Comparison of ENCODE assay signal across 9 mouse cellular contexts in the genomic region with DNA sequence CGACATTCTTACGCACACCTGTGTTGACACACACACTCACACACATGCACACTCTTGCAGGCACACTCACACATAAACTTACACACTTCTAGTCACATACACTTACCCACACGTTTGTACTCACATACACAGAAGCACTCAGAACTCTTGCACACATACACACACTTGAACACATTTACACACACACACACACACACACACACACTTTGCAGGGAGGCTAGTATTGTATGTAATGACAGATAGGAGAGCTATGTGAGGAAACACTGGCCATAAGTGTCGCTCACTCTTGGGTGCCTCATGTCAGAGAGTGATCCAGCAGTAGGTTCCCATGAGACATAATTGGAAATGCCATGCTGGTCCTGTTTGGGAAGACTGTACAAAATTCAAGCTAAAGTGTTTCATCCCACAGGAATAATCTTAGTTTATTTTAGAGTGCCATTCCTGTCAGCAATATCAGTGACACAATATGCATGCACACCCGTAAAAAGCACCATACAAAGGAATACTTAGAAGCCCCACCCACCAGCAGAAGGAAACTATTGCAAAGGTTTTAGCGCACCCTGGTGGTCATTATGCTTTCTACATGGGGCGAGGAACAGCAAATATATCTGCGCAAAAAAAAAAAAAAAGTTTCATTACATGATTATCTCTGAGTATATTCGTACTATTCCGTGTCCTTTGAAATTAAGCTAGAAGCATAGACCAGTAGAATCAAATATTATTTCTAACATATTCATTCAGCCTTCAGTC.
DNase-seq lines count a peak whose midpoint lies in the region; ATAC-seq and TF ChIP-seq lines count a peak whose summit lies in the region.
"Had no signal": no experiment of that assay in that cellular context is flagged by ENCODE, and none has a peak within 500 bp of the region (broad histone marks: within the 10 kb centered on the region; RNA-seq: fewer than 3 reads in every experiment).

No protein-coding gene starts in this region.

- H3K36me3 ChIP-seq in forebrain, embryonic 11.5 days (ENCODE audit: control insufficient read depth, insufficient read depth, low read length) = no peaks in the 10 kb centered on the region
- no peaks in the 10 kb centered on the region for H3K36me3 ChIP-seq in heart, embryonic 16.5 days (ENCODE audit: control insufficient read depth, insufficient read depth)
- H3K36me3 ChIP-seq in liver, embryonic 13.5 days = no peaks in the 10 kb centered on the region
- H3K36me3 ChIP-seq in neural tube, embryonic 12.5 days = no peaks in the 10 kb centered on the region
- H3K36me3 ChIP-seq in stomach, postnatal 0 days (ENCODE audit: control insufficient read depth, insufficient read depth, low read length) = no peaks in the 10 kb centered on the region

- H3K4me3 ChIP-seq in forebrain, embryonic 11.5 days (ENCODE audit: low read depth, low read length) = no peak overlapping the region
- no peak overlapping the region for H3K4me3 ChIP-seq in heart, embryonic 16.5 days (ENCODE audit: low read length)
- no peak overlapping the region for H3K4me3 ChIP-seq in liver, embryonic 13.5 days (replicated peaks)
- no peak overlapping the region for H3K4me3 ChIP-seq in neural tube, embryonic 12.5 days
- no peak overlapping the region for H3K4me3 ChIP-seq in stomach, postnatal 0 days (ENCODE audit: low read depth, low read length)
- H3K4me3 ChIP-seq: erythroblast, embryonic 14.5 days had no signal

- no peak for TF ChIP-seq EP300 in stomach, postnatal 0 days (optimal IDR thresholded peaks at IDR 0.05)

- H3K27me3 ChIP-seq in forebrain, embryonic 11.5 days (ENCODE audit: control insufficient read depth, insufficient read depth, low read length) = no peaks in the 10 kb centered on the region
- H3K27me3 ChIP-seq in heart, embryonic 16.5 days (ENCODE audit: control insufficient read depth, insufficient read depth, low read length) = no peaks in the 10 kb centered on the region
- no peaks in the 10 kb centered on the region for H3K27me3 ChIP-seq in liver, embryonic 13.5 days
- H3K27me3 ChIP-seq in neural tube, embryonic 12.5 days (replicated peaks) = no peaks in the 10 kb centered on the region
- no peaks in the 10 kb centered on the region for H3K27me3 ChIP-seq in stomach, postnatal 0 days (ENCODE audit: control insufficient read depth, insufficient read depth, low read length)

- peak; percentile 80 for TF ChIP-seq CTCF in brain, embryonic 14.5 days (IDR thresholded peaks at IDR 0.05; ENCODE audit: borderline replicate concordance, extremely low read depth, insufficient read depth, insufficient read length)
- TF ChIP-seq CTCF in stomach, postnatal 0 days (IDR thresholded peaks at IDR 0.05; ENCODE audit: low read depth) = peak; percentile 91

- H3K9me3 ChIP-seq in forebrain, embryonic 11.5 days (ENCODE audit: control insufficient read depth, low read length) = no peaks in the 10 kb centered on the region
- H3K9me3 ChIP-seq in heart, embryonic 16.5 days (replicated peaks; ENCODE audit: control insufficient read depth, low read length) = no peaks in the 10 kb centered on the region
- H3K9me3 ChIP-seq in liver, embryonic 13.5 days (replicated peaks) = no peaks in the 10 kb centered on the region
- no peaks in the 10 kb centered on the region for H3K9me3 ChIP-seq in neural tube, embryonic 12.5 days
- H3K9me3 ChIP-seq in stomach, postnatal 0 days (ENCODE audit: control insufficient read depth, low read length) = no peaks in the 10 kb centered on the region

- 43% methylated on average over 10 of the region's 10 CpGs for WGBS in forebrain, embryonic 11.5 days
- 29% methylated on average over 10 of the region's 10 CpGs for WGBS in heart, embryonic 16.5 days
- WGBS in liver, embryonic 13.5 days (ENCODE audit: insufficient replicate concordance) = 26% methylated on average over 10 of the region's 10 CpGs
- 38% methylated on average over 10 of the region's 10 CpGs for WGBS in neural tube, embryonic 12.5 days
- 33% methylated on average over 10 of the region's 10 CpGs for whole genome bisulfite sequencing in stomach, postnatal 0 days

- no peak overlapping the region for H3K4me2 ChIP-seq in forebrain, embryonic 11.5 days (ENCODE audit: low read depth, low read length, severe bottlenecking)
- H3K4me2 ChIP-seq in heart, embryonic 16.5 days (ENCODE audit: low read depth, low read length) = peak overlapping the region; percentile 45; the same call in 1 of the 2 replicates
- no peak overlapping the region for H3K4me2 ChIP-seq in liver, embryonic 13.5 days
- H3K4me2 ChIP-seq in neural tube, embryonic 12.5 days (replicated peaks) = no peak overlapping the region
- H3K4me2 ChIP-seq in stomach, postnatal 0 days (replicated peaks; ENCODE audit: low read depth) = no peak overlapping the region

- no peak for TF ChIP-seq POLR2A in brain, embryonic 14.5 days (IDR thresholded peaks at IDR 0.05; ENCODE audit: borderline replicate concordance, extremely low read depth, insufficient read depth, insufficient read length, poor library complexity, severe bottlenecking)

- no peak overlapping the region for H3K27ac ChIP-seq in forebrain, embryonic 11.5 days (ENCODE audit: low read depth, low read length)
- no peak overlapping the region for H3K27ac ChIP-seq in heart, embryonic 16.5 days (ENCODE audit: low read length)
- H3K27ac ChIP-seq in liver, embryonic 13.5 days = no peak overlapping the region
- no peak overlapping the region for H3K27ac ChIP-seq in neural tube, embryonic 12.5 days
- no peak overlapping the region for H3K27ac ChIP-seq in stomach, postnatal 0 days (replicated peaks)

- no peaks in the 10 kb centered on the region for H3K4me1 ChIP-seq in forebrain, embryonic 11.5 days (replicated peaks; ENCODE audit: control insufficient read depth, insufficient read depth, low read length)
- peaks cover 4% of the 10 kb centered on the region; the same call in 1 of the 2 replicates for H3K4me1 ChIP-seq in heart, embryonic 16.5 days (ENCODE audit: control insufficient read depth, insufficient read depth, low read length)
- no peaks in the 10 kb centered on the region for H3K4me1 ChIP-seq in liver, embryonic 13.5 days (replicated peaks)
- H3K4me1 ChIP-seq in neural tube, embryonic 12.5 days = peaks cover 6% of the 10 kb centered on the region; the same call in 1 of the 2 replicates
- no peaks in the 10 kb centered on the region for H3K4me1 ChIP-seq in stomach, postnatal 0 days (replicated peaks; ENCODE audit: control insufficient read depth, insufficient read depth)

- peak; percentile 85 for ATAC-seq in forebrain, embryonic 11.5 days (replicated peaks; ENCODE audit: low FRiP score)
- ATAC-seq in heart, embryonic 16.5 days (replicated peaks; ENCODE audit: extremely low read depth, insufficient read depth, low FRiP score) = peak; percentile 75
- peak; percentile 47; the same call in 1 of the 2 replicates for ATAC-seq in liver, embryonic 13.5 days (ENCODE audit: low read depth)
- peak; percentile 59; the same call in 1 of the 2 replicates for ATAC-seq in neural tube, embryonic 12.5 days (ENCODE audit: low FRiP score, low read depth)
- ATAC-seq in stomach, postnatal 0 days (ENCODE audit: low FRiP score, low TSS enrichment) = peak; percentile 65; the same call in 1 of the 2 replicates

- H3K9ac ChIP-seq in forebrain, embryonic 11.5 days (ENCODE audit: low read length) = no peak overlapping the region
- no peak overlapping the region for H3K9ac ChIP-seq in heart, embryonic 16.5 days (ENCODE audit: low read length)
- H3K9ac ChIP-seq in liver, embryonic 13.5 days = no peak overlapping the region
- no peak overlapping the region for H3K9ac ChIP-seq in neural tube, embryonic 12.5 days
- H3K9ac ChIP-seq in stomach, postnatal 0 days (ENCODE audit: low read length) = no peak overlapping the region

- DNase-seq in CD8-positive naive resting alpha-beta T cell, adult 2 months (ENCODE audit: low read depth in 2 of 2, low spot score in 2 of 2) = peak; percentile 61 to 78
- peak; percentile 95 for DNase-seq in brain, embryonic 14.5 days (ENCODE audit: low read depth)
- peak; percentile 83 for DNase-seq in forebrain, embryonic 11.5 days (ENCODE audit: low spot score)
- peak; percentile 91 for DNase-seq in kidney, postnatal 10 days
- DNase-seq in liver, embryonic 13.5 days = peak; percentile 34
- DNase-seq in stomach, postnatal 0 days (ENCODE audit: low spot score) = peak; percentile 73

Comparison
In these comparisons a context has a peak if more than half of its experiments do, and no peak if none do; other contexts are left out.
1. DNase-seq: peak in every context shown above with its lines; median percentile 95 in brain, embryonic 14.5 days; 91 in kidney, postnatal 10 days; 83 in forebrain, embryonic 11.5 days; 73 in stomach, postnatal 0 days; 70 in CD8-positive naive resting alpha-beta T cell, adult 2 months; 34 in liver, embryonic 13.5 days.